Mouse (Mus musculus) lung, adult 2 months (tissue): ENCODE results near the gene Cpsf4.

ENCODE experiments used
- CTCF ChIP-seq: fragments of 200-500 bp; IDR thresholded peaks from 2 replicates; pipeline ENCODE4 v1.5.1; 2011; ENCODE audit warnings: mild to moderate bottlenecking, low read length, control low read depth; ENCODE audit not compliant: insufficient read depth
- POLR2A ChIP-seq: fragments of 200-500 bp; IDR thresholded peaks from 2 replicates; pipeline ENCODE4 v1.6.1; 2011; ENCODE audit warnings: low read depth, mild to moderate bottlenecking, control low read depth, low read length, borderline replicate concordance; ENCODE audit errors: extremely low read depth

DNA sequence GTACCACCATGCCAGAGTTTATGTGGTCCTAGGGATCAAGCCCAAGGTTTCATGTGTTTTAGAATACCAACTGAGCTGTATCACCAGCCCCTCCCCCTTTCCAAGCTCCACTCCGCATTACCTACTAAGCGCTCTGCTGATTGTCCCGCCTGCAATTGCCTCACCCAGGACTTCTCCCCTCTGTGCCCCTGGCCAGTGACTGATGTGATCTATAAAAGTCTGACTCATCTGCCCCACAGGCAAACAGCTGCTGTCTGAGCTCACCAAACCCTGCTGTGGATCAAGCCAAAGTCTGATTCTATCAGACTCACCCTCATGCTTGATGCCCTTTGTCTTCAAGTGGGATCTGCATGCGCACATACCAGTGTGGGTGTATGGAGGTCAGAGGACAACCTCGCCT is 55.8 kb downstream of the Cpsf4 start:
- TF ChIP-seq POLR2A (no peak), CTCF (no peak)
